Mouse (Mus musculus): ENCODE results near the gene Ppp1r14d. TPM values are rescaled to one million over a fixed set of nuclear protein-coding genes. Genes with fewer than 3 reads are reported as not detected.

Gene Ppp1r14d
- total RNA-seq (2021): not detected
- long read RNA-seq, experiment 1: 0 reads
- long read RNA-seq, experiment 2: 0 reads

DNA sequence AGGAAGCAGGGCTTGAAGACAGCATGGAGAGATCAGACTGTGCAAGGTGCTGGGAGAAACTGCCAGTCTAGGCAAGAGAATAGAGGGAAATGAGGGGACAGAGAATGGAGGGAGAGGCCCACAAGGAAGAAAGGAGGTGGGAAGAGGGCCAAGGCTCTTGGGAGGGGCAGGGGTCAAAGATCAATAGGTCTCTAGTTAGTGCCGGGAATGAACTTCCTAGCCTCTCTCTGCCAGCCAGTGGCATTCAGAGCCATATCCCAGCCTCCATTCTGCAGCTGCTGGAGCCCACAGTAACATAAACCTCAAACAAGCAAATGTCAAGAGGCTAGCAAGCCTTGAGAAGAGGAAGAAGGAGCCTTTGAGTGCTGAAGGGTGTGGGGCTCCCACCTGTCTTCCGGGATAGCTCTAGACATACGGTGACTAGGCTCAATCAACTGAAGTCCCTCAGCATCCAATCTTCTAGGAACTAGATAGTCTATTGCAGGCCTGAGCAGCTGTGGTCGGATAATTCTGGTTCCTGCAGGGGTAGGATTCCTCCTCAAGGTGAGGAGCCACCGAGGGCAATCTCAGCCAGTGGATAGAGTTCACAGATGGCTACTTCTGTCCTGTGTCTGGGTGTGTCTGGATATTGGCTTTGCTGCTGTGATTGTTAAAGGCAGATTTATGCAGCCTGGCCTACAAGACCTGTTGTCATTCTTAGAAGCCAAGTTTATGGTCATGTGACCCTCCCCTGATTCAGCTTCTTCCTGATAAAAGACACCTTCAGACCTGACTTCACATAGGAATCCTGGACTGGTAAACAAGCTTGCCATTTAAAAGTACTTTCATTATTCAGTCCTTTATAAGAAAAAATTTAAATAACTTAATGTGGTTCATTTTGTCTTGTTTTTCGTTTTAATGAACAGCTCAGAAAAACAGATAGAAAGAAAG is at the start of gene Ppp1r14d:
Gene Ppp1r14d (minus strand): TSS at position 132 of the 930 bp plus-strand sequence.
- DNase-seq: no peak

DNA sequence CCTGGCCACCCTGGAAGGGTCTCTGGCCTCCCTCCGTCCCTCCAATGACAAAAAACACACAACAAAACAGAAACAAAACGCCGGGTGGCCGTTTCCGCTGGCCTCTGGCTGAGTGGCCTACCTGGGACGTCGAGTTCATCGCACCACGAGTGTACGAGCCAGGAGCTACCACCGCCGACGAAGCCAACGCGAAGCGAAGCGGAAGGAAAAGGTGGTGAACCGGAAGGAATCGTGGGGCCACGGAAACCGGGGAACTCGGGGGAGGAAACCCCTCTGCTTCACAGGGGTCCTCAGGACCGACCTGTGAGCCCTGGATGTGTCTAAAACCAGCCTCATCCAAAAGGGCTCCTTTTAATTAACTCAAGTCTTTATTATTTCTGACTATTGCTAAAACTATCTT is 48.1 kb upstream of the Ppp1r14d start:
- no peak for DNase-seq

GRCm38 (mm10) chr2:119276926-119277325 is 47.2 kb upstream of the Ppp1r14d start:
- DNase-seq: no peak

DNA sequence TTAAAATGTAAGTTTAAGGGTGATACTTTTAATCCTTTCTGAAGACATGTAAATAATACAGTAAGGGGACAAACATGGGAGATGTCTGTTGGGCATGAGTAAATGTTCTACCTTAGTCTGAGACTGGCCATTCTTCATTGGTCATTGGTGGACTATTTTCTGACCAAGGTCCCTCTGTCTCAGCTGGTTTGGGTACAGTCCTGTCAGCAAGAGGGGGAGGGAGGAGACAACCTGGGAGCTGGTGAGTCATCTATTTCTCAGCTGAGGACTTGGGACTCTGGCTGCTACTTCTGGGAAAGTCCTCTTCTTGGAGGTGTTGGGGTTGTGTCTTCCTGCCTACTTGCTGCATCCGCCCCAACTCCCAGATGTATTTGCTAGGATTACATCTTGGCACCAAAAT is 44.4 kb upstream of the Ppp1r14d start:
- DNase-seq: no peak

GRCm38 (mm10) chr2:119270643-119271331 is 41.1 kb upstream of the Ppp1r14d start, which contains the start of gene Rhov:
Gene Rhov (minus strand): TSS chr2:119271272.
- peak in 1 of 2 experiments; percentile 37 for DNase-seq

GRCm38 (mm10) chr2:119270286-119270642 is 40.6 kb upstream of the Ppp1r14d start:
- DNase-seq: no peak

DNA sequence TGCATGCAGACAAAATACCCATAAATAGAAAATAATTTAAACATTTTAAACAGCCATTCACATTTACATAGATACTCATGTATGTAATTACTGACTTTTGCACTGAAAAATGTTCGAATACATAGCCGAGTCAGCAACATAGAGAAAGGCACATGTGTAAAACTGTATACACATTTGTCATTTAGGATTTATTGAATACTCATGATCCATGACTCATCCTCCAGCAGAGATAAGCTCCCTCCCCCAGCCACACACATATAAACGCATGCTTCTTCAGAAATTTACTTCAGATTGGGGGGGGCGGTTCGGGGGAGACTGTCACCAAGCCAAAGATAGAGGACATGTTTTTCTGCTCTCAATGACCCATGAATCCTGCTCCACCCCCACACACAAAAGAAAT is 34.1 kb upstream of the Ppp1r14d start:
- DNase-seq: no peak

DNA sequence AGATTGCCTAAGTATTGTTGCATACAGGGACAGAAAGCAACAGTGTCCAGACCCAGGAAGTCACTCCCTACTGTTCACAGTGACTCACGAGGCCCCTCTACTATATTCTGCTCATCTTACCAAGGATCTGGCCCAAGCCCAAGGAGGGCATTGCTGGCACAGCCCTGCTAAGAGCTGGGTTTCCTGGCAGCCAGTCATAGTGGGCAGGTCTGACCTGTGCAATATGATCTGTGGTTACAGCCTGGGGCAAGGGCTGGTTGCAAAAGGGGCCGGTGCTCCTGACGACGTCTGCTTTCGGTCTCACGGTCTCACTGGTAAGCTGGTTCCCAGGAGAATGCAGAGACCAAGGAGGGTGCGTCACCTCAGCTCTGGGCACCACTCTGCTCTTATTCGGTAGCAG is 33.3 kb upstream of the Ppp1r14d start:
- peak; percentile 66 to 68 for DNase-seq

- peak in 1 of 2 experiments; percentile 12 for DNase-seq
Measured at GRCm38 (mm10) chr2:119261326-119261725, 31.6 kb upstream of the Ppp1r14d start.

GRCm38 (mm10) chr2:119260518-119260917 is 30.8 kb upstream of the Ppp1r14d start:
- DNase-seq: no peak

DNA sequence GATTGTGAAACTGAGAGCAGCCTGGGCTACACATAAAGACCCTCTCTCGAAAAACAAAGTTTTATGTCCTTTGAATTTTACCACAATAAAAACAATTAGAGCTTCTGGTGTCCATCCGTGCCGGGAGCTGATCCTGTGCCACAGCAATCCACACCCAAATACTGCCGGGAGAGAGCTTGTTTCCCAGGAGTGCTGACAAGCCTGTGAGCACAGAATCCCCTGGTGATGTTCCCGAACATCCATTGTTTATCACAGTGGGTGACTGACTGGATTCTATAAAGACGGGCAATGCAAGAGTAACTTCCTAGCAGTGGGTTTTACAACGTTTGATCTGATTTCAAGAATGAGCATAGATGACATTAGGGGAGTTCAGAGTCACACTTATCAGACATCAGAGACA is 25.3 kb upstream of the Ppp1r14d start:
- DNase-seq: no peak

DNA sequence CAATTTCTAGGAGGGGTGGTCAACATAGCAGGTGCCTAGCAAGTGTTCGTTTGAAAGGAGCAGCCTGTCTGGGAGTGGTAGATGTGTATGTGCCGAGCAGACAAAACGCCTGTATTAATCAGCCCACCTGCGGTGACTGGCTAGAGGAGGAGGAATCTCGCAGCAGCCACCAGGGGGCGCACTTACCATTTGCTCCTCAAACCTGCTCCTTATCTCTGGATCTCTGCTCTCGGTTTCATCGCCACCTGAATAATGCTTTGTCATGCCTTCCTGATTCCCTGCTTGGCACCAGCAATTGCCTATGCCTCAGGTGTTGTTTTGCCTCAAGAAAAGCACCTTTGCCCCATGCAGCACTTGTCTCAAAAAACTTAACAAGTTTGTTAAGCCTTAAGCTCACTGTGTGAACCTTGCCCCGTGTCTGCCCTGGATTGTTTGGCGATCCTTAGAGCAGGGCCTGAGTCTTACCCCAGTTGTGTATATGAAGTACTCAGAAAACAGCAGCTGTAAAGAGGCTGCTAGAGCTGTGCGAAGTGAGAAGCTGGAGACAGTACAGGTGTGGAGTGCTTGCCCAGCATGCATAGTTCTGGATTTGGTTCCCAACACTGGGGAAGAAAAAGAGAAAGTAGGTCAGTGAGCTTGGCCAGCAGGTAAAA is 21.2 kb upstream of the Ppp1r14d start:
- DNase-seq: peak; percentile 73 to 91

DNA sequence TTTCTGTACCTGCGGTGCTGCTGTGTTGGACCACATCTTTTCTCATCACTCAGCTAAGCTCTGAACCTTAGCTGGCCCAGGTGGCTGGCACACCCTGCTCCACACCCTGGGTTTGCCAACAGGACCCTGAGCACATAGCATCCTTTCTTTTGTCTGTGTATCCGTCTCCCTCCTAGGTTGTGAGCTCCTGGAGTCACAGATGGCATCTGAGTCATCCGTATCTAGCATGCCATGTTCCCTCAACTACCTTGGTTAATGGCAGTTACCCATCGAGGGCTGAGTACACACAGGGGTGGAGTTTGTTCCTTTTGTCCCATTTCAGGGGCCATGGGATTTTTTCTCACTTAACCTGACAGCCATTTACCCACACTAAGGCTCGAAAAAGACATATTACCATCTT is 20.7 kb upstream of the Ppp1r14d start:
- no peak for DNase-seq

- DNase-seq: no peak
Measured at GRCm38 (mm10) chr2:119249592-119250061, 19.9 kb upstream of the Ppp1r14d start.

DNA sequence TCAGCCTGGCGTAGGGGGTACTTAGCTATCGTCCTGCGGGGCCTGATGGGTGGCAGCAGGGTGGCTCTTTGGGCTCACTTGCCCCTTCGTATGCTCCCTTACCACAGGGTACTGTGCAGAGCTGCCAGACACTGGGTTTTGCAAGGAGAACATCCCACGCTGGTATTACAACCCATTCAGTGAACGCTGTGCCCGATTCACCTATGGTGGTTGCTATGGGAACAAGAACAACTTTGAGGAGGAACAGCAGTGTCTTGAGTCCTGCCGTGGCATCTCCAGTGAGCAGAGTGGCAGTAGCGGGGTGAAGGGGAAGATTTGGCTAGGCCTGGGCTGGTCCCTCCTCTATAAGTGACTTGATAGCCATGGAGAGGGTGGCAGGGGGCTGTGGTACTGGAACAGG is 18.2 kb upstream of the Ppp1r14d start:
- DNase-seq: no peak

GRCm38 (mm10) chr2:119245246-119245645 is 15.5 kb upstream of the Ppp1r14d start:
- no peak for DNase-seq

GRCm38 (mm10) chr2:119242548-119242947 is 12.8 kb upstream of the Ppp1r14d start:
- DNase-seq: no peak

GRCm38 (mm10) chr2:119240819-119241186 is 11.1 kb upstream of the Ppp1r14d start:
- DNase-seq: no peak

- DNase-seq: no peak
Measured at GRCm38 (mm10) chr2:119240075-119240818, 10.5 kb upstream of the Ppp1r14d start.

GRCm38 (mm10) chr2:119238671-119239070 is 9.0 kb upstream of the Ppp1r14d start:
- DNase-seq: no peak

DNA sequence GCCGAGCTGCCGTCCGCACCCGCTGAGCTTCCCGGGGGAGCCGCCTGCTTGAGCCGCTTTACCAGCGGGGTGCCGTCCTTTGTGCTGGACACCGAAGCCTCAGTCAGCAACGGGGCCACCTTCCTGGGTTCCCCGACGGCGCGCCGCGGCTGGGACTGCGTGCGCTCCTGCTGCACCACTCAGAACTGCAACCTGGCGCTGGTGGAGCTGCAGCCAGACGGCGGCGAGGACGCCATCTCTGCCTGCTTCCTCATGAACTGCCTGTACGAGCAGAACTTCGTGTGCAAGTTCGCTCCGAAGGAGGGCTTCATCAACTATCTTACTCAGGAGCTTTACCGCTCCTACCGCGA is 8.1 kb upstream of the Ppp1r14d start:
- DNase-seq: no peak

All from heart, adult 18-20 months (tissue).